ENCODE assay signal across 16 mouse cellular contexts in the genomic region with DNA sequence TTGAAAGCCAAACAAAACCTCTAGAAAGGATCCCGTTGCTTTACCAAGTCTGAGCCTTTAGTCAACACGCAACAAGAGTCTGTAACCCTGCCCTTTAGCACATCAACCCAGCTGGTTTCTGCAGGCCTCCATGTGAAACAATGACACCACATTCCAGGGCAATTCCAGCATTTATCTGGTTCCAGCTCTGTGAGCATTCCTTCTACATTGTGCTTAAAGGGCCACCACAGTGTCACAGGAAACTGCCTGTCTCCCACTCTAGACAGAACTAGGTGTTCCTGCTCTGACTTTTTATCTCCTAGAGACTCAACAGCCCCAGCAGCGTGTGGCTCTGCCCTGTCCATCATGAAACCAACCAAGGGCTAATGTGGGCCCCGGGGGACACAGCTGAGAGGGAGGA. TPM values are rescaled to one million over a fixed set of nuclear protein-coding genes. Genes with fewer than 3 reads are reported as not detected.
DNase-seq lines count a peak whose midpoint lies in the region; ATAC-seq and TF ChIP-seq lines count a peak whose summit lies in the region.
"Had no signal": no experiment of that assay in that cellular context is flagged by ENCODE, and none has a peak within 500 bp of the region (broad histone marks: within the 10 kb centered on the region; RNA-seq: fewer than 3 reads in every experiment).

No protein-coding gene starts in this region.

- no peak for DNase-seq in kidney, postnatal 25 days
- peak; percentile 21 for DNase-seq in 3T3-L1 (ENCODE audit: low read depth, low spot score)
- DNase-seq in CH12.LX (ENCODE audit: extremely low read depth), result no peak
- peak; percentile 20 for DNase-seq in forelimb bud, embryonic 11.5 days (ENCODE audit: low read depth, low spot score)
- no peak for DNase-seq in c-Kit-positive CD71-positive TER-119-positive erythroid progenitor cells, embryonic 14.5 days (ENCODE audit: low spot score)
- DNase-seq in B cell, adult 2 months, result no peak
- DNase-seq in cerebellum, postnatal 25 days, result no peak
- DNase-seq: adrenal gland, postnatal 25 days; cerebellum, adult 2 months; gastrocnemius, adult 2 months; layer of hippocampus, postnatal 36 days; right cerebral cortex, postnatal 14 days had no signal

- WGBS in kidney, embryonic 15.5 days, result 11% methylated on average over 4 of the region's 4 CpGs

- dilution Hi-C loops in CH12.LX (cut with MboI; ENCODE audit: extremely low pct_ligation_motif_present, extremely low pct_unique_long_range_greater_than_20kb, low sequenced_read_pairs), result no loop called here

- no peaks in the 10 kb centered on the region for H3K9me3 ChIP-seq in kidney, embryonic 15.5 days (replicated peaks)
- no peaks in the 10 kb centered on the region for H3K9me3 ChIP-seq in CH12.LX (replicated peaks; ENCODE audit: low read length)
- H3K9me3 ChIP-seq: G1E; neural tube, embryonic 12.5 days had no signal

- TF ChIP-seq POLR2A in CH12.LX (IDR thresholded peaks at IDR 0.05; ENCODE audit: low read depth, low read length), result no peak; the same call in 1 of the 2 replicates

- no peaks in the 10 kb centered on the region for H3K79me2 ChIP-seq in CH12.LX (replicated peaks; ENCODE audit: control insufficient read depth, extremely low read depth, insufficient read depth, poor library complexity, severe bottlenecking)

- peak overlapping the region; percentile 51; the same call in 1 of the 2 replicates for H3K4me2 ChIP-seq in kidney, embryonic 15.5 days
- peak overlapping the region; percentile 78 for H3K4me2 ChIP-seq in CH12.LX (ENCODE audit: insufficient read depth, low read depth, poor library complexity, severe bottlenecking)

- H3K4me3 ChIP-seq in kidney, embryonic 15.5 days (replicated peaks), result no peak overlapping the region
- H3K4me3 ChIP-seq in CH12.LX (replicated peaks in 1 of 3; ENCODE audit: low read depth in 2 of 3, low read length in 2 of 3, poor library complexity in 1 of 3), result no peak overlapping the region
- H3K4me3 ChIP-seq: gastrocnemius, adult 2 months; neural tube, embryonic 12.5 days had no signal

- H3K27me3 ChIP-seq in kidney, embryonic 15.5 days, result no peaks in the 10 kb centered on the region
- H3K27me3 ChIP-seq in CH12.LX (replicated peaks), result no peaks in the 10 kb centered on the region
- H3K27me3 ChIP-seq: neural tube, embryonic 12.5 days had no signal

- no peak overlapping the region for H3K9ac ChIP-seq in kidney, embryonic 15.5 days
- H3K9ac ChIP-seq in CH12.LX (ENCODE audit: insufficient read depth, low read depth), result peak overlapping the region; percentile 18
- H3K9ac ChIP-seq: neural tube, embryonic 12.5 days had no signal

- no peak for TF ChIP-seq CTCF in CH12.LX (conservative IDR thresholded peaks at IDR 0.05 in 1 of 2, IDR thresholded peaks at IDR 0.05 in 1 of 2; ENCODE audit: low read depth in 2 of 2, low read length in 2 of 2)

- no peak for TF ChIP-seq EP300 in CH12.LX (IDR thresholded peaks at IDR 0.05; ENCODE audit: low read length)

- peak; percentile 50 for ATAC-seq in kidney, embryonic 15.5 days (replicated peaks; ENCODE audit: low FRiP score)

- no peaks in the 10 kb centered on the region for H3K36me3 ChIP-seq in kidney, embryonic 15.5 days
- H3K36me3 ChIP-seq in CH12.LX (replicated peaks in 1 of 2; ENCODE audit: control insufficient read depth in 1 of 2, insufficient read depth in 1 of 2, low read length in 1 of 2), result peaks cover 0 to 7% of the 10 kb centered on the region in 2 experiments
- H3K36me3 ChIP-seq: G1E; neural tube, embryonic 12.5 days had no signal

- H3K4me1 ChIP-seq in kidney, embryonic 15.5 days, result peaks cover 20% of the 10 kb centered on the region
- H3K4me1 ChIP-seq in CH12.LX (ENCODE audit: control insufficient read depth in 1 of 2, insufficient read depth in 2 of 2), result peaks cover 23 to 79% of the 10 kb centered on the region in 2 experiments

- peak overlapping the region; percentile 71 for H3K27ac ChIP-seq in kidney, embryonic 15.5 days
- peak overlapping the region; percentile 78 for H3K27ac ChIP-seq in CH12.LX (ENCODE audit: insufficient read depth, low read depth)
- H3K27ac ChIP-seq: gastrocnemius, adult 2 months; neural tube, embryonic 12.5 days had no signal

- no peak for TF ChIP-seq RAD21 in CH12.LX (IDR thresholded peaks at IDR 0.05; ENCODE audit: low read depth, low read length)

- in situ Hi-C loops in CH12.LX (cut with MboI; ENCODE audit: low pct_ligation_motif_present, low pct_unique_long_range_greater_than_20kb, low sequenced_read_pairs), result no loop called here

TF ChIP-seq in CH12.LX, 34 proteins besides CTCF, POLR2A, EP300 and RAD21:
- TF ChIP-seq PAX5 (IDR thresholded peaks at IDR 0.05; ENCODE audit: low read length) (no peak), ZKSCAN1 (IDR thresholded peaks at IDR 0.05; ENCODE audit: borderline replicate concordance, low read depth, low read length) (no peak), SIN3A (IDR thresholded peaks at IDR 0.05; ENCODE audit: low read length) (no peak), NRF1 (IDR thresholded peaks at IDR 0.05; ENCODE audit: low read depth, low read length) (no peak), BHLHE40 (IDR thresholded peaks at IDR 0.05; ENCODE audit: low read depth, low read length) (no peak)

RNA-seq across cellular contexts. Expression of a gene that starts 19.7 kb away (rescaled TPM):
- polyA plus RNA-seq in kidney, embryonic 15.5 days (2015; fragmentation: Nextera tagmentation; extraction: Ambion mirVana), result 0.15 and 0.29 TPM in 2 replicates
- total RNA-seq in CH12.LX (2012; rRNA removed), result 3.8 and 5.3 TPM in 2 replicates
- total RNA-seq in CH12.LX (2014; rRNA removed), result 2.9 and 3.3 TPM in 2 replicates
- 3.7 and 3.8 TPM in 2 replicates for polyA plus RNA-seq in CH12.LX (2012; ENCODE audit: insufficient read length, low read depth)
- total RNA-seq: adrenal gland, postnatal 25 days; megakaryocyte-erythroid progenitor cell, adult 5-6 weeks had no signal

RNA-seq across cellular contexts. Expression of a gene that starts 27.1 kb away (rescaled TPM):
- 68.9 and 74.8 TPM in 2 replicates for polyA plus RNA-seq in kidney, embryonic 15.5 days (2015; fragmentation: Nextera tagmentation; extraction: Ambion mirVana)
- total RNA-seq in CH12.LX (2012; rRNA removed), result 61.4 and 66.6 TPM in 2 replicates
- 58.5 and 60.3 TPM in 2 replicates for total RNA-seq in CH12.LX (2014; rRNA removed)
- polyA plus RNA-seq in CH12.LX (2012; ENCODE audit: insufficient read length, low read depth), result 72.9 and 90.2 TPM in 2 replicates

RNA-seq across cellular contexts. Expression of a gene that starts 42.8 kb away (rescaled TPM):
- 40.3 and 42.7 TPM in 2 replicates for polyA plus RNA-seq in kidney, embryonic 15.5 days (2015; fragmentation: Nextera tagmentation; extraction: Ambion mirVana)
- total RNA-seq in CH12.LX (2012; rRNA removed), result 44.2 and 52.1 TPM in 2 replicates
- 59.0 and 62.1 TPM in 2 replicates for total RNA-seq in CH12.LX (2014; rRNA removed)
- polyA plus RNA-seq in CH12.LX (2012; ENCODE audit: insufficient read length, low read depth), result 49.6 and 53.2 TPM in 2 replicates

RNA-seq across cellular contexts. Expression of a gene that starts 42.9 kb away (rescaled TPM):
- polyA plus RNA-seq in kidney, embryonic 15.5 days (2015; fragmentation: Nextera tagmentation; extraction: Ambion mirVana), result 112 TPM in 2 replicates
- total RNA-seq in CH12.LX (2012; rRNA removed) (88.6 and 103 TPM in 2 replicates), CH12.LX (2014; rRNA removed) (73.6 and 84.4 TPM in 2 replicates)
- 113 and 128 TPM in 2 replicates for polyA plus RNA-seq in CH12.LX (2012; ENCODE audit: insufficient read length, low read depth)

RNA-seq across cellular contexts. Expression of a gene that starts 45.1 kb away (rescaled TPM):
- polyA plus RNA-seq in kidney, embryonic 15.5 days (2015; fragmentation: Nextera tagmentation; extraction: Ambion mirVana), result 1.6 and 2.0 TPM in 2 replicates
- total RNA-seq in CH12.LX (2012; rRNA removed), result 0.17 and 0.29 TPM in 2 replicates
- total RNA-seq in CH12.LX (2014; rRNA removed), result not detected in 2 replicates
- 0.21 TPM in 1 of 2 replicates, not detected in the other for polyA plus RNA-seq in CH12.LX (2012; ENCODE audit: insufficient read length, low read depth)
- total RNA-seq: adrenal gland, postnatal 25 days; gastrocnemius, adult 2 months; layer of hippocampus, postnatal 36 days; megakaryocyte-erythroid progenitor cell, adult 5-6 weeks had no signal
- polyA plus RNA-seq: cerebellum, adult 2 months; G1E had no signal

Comparison
In these comparisons a context has a peak if more than half of its experiments do, and no peak if none do; other contexts are left out.
1. DNase-seq: peak in 3T3-L1 (single experiment) and forelimb bud, embryonic 11.5 days (single experiment); none in kidney, postnatal 25 days (0 of 2), CH12.LX (single experiment), c-Kit-positive CD71-positive TER-119-positive erythroid progenitor cells, embryonic 14.5 days (single experiment), B cell, adult 2 months (0 of 2) and cerebellum, postnatal 25 days (0 of 2).